Mouse (Mus musculus): ENCODE measurements around the gene Vmn1r21. TPM values are rescaled to one million over a fixed set of nuclear protein-coding genes. Genes with fewer than 3 reads are reported as not detected.
A peak's percentile ranks its signal among the peaks of the same experiment; 100 is the strongest.
"Not testable (repeated sequence)": the region's sequence is repeated elsewhere in the genome, so short reads cannot be mapped to it uniquely, and the experiment has no call there.

Vmn1r21 gene
- not detected for total RNA-seq (2021)
- long read RNA-seq, experiment 1: 0 reads
- long read RNA-seq, experiment 2: 0 reads

DNA sequence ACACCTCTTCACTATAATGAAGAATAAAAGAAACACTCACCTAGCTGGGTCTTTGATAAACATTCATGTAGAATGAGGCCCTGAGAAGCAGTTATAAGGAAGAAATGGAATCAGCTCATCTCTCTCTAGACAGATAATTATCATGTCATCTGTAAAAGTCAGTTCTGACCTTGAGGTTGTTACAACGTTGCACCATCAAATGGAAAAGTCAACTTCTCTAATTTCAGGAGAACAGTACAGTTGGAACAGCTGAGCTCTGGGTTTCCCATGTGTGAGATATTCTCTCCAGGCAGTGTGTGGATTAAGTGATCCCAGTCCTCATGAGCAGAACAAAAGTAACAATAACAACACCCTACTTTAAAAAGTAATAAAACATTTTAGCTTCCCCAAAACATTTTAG, at the start of gene Vmn1r21:
Vmn1r21 (minus strand) TSS at position 58 of the 400 bp plus-strand sequence.
- DNase-seq (ENCODE audit: low spot score in 2 of 2): no peak

DNA sequence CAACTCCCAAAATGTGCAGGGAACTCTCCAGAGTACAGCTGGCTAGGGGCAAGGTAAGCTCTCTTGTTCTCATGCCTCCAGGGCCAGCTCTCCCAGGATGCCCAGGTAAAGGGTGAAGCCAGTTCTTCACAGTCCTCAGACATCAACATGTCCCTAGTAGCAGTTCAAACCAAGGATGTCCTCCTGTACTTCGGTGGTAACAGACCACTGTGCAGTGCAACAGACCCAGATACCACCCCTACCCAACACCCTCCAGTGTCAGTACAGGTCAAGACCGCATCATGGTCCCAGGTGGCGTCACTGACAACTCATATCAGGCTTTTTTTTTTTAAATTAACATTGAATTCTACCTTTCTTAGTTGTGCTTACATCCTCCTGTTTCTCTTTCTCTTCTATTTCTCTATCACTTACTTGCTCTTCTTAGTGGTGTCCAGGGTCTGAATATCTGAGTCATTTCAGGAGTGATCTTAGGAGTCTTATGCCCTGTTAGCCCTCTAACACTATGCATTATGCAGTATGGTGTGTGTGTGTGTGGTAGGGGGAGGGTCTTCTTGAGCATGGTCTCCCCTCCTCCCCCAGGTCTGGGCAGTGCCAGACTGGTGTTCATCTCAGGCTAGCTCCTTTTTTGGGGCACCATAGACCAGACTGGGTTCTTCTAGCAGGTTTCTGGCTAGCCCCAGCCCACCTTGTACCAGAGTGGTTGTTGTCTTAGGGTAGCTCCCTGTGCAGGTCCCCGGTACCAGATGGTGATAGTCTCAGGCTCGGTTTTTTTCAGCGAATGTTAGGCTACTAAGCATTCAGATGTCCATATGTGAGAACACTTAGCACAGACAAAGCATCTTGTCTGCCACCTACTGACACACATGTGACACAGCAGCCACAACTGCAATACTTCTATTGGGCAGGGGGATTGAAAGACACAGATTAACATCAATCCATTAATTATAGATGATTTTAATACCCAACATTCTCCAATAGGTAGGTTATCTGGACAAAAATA, 9.2 kb upstream of the Vmn1r21 start:
- DNase-seq (ENCODE audit: low spot score in 2 of 2): peak; percentile 9 to 44

DNA sequence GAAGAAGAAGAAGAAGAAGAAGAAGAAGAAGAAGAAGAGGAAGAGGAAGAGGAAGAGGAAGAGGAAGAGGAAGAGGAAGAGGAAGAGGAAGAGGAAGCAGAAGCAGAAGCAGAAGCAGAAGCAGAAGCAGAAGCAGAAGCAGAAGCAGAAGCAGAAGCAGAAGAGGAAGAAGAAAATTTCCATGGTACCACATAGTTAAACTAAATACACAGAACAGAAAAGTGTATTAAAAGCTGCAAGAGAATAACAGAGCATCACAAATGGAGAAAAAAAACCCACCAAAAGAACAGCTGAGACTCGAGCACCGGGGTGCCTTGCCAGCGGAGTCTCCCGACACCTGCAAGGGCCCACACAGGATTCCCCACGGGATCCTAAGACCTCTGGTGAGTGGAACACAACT, 1.0 kb upstream of the Vmn1r21 start:
- not testable (repeated sequence) for DNase-seq (ENCODE audit: low spot score in 2 of 2)

DNA sequence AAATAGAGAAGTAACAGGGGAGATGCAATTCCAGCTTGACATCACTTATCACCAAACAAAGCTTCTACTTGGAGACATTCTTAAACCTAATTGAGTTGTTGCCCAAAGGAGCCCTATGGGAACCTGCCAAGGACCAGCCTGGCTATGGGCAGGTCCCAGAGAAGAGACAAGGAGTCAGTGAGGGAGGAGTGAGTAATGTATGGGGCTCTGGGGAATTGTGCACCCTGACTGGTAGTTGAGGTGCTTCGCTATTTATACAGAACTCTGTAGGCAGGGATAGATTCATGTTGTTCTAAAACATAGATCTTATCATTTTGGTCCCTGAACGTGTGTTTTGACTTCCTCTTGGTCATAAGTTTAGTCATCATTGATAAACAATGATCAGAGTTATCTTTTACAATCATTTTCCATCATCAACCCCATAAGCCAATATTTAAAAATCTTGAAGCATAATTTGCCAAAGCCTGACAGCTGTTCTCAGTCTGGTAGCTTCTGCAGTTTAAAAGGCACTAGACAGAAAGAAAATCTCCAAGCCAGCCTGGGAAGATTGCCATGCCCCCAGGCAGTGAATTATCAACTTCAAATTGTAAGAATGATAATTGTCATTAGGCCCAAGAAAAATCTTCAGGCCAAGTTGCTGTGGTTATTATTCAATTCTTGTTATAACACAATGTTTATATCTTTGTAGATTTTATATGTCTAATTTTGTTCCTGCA, 10.3 kb downstream of the Vmn1r21 start:
- peak in 1 of 2 experiments; percentile 31 for DNase-seq (ENCODE audit: low spot score in 2 of 2)

DNA sequence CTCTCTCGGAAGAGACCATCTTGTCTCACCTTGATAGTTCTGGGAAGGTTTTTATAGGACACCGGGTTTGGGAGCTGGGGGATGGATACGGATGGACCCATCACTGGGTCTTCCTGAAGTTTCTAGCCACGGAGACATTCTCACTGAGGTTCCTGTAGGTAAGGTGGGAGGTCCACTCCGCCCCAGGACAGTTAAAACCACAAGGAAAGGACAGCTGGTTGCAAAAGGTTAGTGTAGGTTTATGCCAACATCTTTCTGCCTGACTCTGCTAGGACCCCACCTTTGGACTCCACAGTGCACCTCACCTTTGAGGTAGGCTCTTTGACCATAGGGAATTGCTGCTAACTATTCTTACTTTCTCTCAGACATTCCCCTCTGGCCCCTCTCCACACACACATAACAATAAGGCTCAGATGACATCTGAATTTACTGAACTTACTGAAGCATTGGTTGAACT, 24.9 kb downstream of the Vmn1r21 start:
- no peak for DNase-seq (ENCODE audit: low spot score in 2 of 2)

DNA sequence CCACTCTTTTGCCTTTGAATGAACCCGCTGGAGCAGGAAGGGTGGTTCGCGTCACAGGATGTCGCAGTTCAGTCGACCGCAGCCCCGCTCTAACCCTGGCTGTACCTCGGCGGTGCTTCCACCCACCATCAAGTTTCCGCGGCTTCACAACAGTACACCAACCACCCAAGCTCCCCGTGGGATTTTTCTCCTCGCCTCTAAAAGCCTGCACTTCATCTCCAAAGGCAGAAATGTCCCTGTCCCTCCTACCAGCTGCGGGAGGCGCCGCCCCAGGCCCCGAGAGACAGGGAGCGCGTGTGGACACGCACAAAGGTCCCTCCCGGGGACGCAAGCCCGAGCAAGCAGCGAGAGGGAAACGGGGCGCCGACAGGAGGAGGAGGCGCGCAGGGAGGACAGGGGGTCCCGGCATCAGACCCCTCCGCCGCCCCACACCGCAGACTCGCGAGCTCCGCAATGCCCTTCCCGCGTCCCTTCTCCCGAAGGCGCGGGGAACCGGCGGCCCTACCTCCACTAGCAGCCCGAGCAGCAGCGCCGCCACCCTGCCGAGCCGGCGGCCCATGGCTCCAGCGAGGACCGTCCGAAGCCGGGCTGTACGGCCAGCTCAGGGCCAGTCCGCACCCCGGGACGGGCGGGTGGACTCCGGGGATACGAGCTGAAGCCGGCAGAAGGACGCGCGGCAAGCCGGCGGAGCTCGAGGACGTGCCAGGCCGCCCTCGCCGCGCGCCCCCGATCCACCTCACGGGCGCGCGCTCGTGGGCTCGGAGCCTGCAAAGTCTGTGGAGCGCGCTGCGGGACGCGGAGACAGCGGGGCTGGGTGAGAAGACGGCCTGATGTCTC, 25.5 kb downstream of the Vmn1r21 start, which contains the start of gene Vopp1:
Vopp1 (minus strand) TSS at position 738 of the 837 bp plus-strand sequence.
- DNase-seq (ENCODE audit: low spot score in 2 of 2): peak; percentile 58 to 81

DNA sequence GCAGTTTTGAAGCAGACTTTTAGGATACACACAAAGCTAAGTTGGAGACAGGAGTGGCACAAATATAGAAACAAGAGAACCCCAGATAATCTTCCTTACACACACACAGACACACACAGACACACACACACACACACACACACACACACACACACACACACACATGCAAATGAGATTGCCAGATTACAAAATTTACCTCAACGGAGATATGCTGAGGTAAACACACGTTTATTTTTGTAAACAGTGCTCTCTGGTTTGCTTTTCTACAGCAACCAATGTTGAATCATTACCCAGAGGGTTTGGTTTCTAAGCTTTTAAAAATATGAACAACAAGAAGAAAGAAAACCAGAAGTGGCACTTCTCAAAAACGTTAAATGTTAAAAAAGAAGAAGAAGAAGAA, 26.7 kb downstream of the Vmn1r21 start:
- DNase-seq (ENCODE audit: low spot score in 2 of 2): no peak

DNA sequence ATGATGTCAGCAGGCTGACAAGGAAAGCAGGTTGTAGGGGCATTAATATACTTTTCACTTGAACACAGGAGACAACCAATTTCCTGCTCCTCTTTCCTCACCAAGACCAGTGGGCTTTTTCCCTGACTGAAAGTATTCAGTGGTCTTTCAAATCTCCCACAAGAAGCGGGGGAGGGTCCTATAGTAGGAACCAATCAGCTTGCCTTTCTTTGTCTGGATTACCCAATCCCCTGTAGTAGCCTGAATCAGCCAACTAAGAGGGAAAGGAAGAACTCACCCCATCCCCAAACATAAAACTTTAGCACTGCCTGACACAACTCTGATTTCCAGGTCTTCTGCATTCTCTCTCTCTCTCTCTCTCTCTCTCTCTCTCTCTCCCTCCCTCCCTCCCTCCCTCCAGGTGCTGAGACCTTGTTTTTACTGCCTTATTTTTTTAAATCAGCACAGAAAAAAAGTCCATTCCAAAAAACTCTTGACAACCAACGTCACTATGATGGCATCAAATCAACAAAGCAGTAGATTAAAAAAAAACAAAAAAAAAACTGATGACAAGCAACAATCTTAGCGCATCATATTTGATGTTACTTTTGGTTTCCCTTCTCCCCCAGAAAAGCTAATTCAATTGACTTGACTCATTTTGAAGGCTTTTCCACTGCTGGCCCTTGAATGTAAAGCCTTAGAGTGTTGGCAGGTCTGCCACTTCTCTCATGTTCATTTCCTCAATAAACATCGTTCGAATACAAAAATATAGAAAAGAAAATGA, 27.3 kb downstream of the Vmn1r21 start:
- DNase-seq (ENCODE audit: low spot score in 2 of 2): no peak

DNA sequence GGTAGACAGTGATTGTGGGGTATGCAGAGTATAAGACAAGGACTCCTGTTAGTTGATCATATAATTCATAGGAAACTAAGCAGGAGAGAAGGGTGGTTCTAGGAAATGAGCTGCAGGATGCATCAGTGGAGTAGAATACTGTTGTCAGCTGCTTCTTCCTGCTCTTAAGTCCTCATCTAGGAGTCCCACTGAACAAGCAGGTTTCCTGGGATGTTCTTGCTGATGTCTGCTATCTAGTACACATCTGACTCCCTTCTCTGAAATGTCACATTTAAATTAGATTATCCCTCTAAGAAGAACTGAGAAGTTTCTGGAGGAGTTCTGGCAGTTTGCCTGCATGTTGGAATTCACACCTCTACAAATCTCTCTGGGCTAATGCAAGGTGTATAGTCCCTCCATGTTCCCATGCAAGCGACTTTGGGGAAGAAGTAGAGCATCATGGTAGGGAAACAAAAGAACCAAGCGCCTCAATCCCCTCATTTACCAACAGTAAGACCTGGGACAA, 35.7 kb downstream of the Vmn1r21 start:
- no peak for DNase-seq (ENCODE audit: low spot score in 2 of 2)

DNA sequence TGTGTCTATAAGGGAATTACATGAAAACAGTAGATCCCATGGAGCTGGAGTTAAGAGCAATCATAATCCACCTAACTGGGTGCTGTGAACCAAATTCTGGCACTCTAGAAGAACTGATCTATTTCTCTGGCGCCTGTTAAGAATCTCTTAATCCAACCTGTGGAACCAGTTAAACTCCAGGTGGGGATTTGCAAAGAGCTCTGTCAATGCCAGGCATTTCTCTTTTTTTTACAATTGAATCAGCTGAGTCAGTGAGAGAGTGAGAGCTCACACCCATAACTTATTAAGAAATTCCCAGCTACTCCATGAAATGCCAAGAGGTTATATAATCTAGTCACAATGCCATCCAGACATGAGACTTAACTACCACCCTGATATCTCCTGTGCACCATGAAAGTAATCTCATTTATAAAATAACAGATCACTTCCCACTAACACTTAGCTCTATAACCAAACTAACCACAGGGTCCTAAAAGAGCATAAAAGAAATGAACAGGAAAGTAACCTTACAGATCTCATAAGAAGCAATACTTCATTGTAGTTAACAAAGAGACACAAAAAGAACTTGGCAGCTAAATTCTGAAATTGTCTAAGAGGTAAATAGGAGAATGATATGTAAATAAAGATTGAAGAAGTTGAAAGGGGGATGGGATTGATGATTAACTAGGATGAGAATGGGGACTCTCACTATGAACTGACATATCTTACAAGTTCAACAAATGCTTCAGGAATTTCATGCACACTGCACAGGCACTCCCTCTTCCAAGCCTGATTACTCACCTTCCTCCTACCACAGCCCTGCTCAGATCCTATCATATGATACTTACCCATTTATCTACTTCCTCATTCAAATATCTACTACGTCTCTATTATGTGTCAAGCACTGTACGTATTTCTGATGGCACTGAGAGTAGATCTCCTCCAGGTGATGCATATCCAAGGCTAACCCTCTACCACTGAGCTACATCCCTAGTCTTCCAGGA, 38.1 kb downstream of the Vmn1r21 start:
- DNase-seq (ENCODE audit: low spot score in 2 of 2): no peak

DNA sequence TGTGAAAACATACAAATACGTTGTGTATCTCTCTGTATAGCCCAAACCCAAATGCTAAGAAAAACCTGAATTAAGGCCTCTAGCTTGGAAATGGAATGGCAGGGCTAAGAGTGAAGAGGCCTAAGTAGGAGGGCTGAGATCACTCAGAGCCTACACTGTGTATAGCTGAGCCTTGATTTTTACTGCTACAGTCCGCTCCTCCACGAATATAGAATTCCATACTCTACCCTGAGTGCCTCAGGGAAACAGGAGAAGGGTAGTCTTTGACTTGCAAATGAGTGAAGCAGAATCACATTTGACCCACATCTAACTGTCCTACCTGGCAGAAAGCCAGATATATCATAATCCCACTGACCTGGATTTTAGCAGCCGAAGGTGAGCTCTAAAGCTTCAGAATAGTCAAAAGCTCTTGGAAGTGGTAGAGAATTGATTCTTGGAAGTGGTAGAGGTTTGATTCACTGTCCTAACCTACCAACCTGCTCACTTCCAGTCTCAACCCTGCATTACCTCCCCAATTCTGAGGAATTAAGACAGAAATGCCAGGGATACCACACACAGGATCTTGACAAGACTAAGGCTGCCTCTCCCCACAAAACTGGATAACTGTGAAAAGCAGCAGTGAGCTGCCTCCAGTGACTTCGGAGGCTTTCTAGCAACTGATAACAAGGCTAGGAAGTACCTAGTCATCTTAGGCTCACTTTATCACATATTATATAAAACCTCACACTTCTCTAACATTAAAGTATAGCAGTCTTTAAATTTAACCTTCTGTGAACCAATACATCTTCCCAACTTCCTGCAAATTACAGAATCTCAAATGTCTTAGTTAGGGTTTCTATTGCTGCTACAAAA, 44.7 kb downstream of the Vmn1r21 start:
- no peak for DNase-seq (ENCODE audit: low spot score in 2 of 2)

DNA sequence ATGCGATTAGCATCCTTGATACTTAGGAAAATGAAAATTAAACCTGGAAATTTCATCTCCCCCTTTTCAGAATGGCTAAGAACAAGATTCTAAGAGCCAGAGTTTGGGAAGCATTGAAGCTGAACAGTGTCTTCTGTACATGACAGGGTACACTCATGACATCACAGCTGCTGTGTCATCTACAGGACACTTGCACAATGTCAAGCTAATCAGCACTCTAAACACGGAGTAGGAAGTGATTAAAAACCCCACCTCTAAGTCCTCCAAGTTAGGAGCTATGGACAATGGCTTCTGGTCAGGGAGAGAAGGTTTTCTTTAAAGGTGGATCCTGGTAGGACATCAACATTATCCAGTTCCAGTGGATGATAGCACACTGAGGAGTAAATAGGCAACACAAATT, 47.0 kb downstream of the Vmn1r21 start:
- no peak for DNase-seq (ENCODE audit: low spot score in 2 of 2)

DNA sequence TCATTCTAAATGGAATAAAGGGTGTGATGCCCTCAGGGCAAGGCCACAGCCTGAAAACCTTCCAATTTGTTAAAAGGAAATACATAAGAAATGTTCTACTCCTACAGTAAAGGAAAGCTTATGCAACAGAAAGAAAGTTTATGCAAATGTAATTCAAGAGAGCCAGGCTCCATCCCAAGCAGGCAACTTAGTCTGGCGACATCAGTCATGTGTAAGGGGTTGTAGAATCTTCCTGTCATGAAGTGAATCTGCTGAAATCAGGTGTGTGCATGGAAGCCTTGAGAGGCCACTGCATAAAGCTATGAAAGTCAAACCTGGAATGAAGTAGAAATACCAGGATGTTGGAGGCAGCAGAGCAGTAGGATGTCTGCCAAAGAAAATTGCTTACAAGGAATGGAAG, 51.2 kb downstream of the Vmn1r21 start:
- DNase-seq (ENCODE audit: low spot score in 2 of 2): no peak

DNA sequence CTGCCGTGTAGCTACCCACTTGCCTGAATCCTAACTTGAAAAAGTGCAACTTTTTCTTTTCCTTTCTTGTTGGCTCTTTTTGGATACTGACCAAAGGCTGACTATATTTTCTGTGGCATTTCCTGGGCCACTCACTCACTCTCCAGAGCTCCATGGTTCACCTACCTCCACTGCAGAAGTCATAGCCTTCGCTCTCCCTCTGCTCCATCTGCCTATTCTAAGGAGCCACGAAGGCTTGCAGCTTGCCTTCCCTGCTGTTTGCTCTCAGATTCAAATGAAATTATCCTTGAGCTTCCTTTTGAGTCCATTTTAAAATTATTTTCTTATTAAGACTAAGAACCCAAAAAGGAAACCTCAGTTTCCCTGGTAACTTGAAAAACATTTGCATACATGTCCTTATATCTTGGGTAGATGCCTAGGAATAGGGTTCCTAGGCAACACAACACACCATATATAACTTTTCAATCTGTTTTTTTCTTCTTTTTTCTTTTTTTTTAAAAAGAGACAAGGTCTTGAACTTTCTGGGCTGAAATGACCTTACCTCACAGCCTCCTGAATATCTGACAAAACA, 53.2 kb downstream of the Vmn1r21 start:
- no peak for DNase-seq (ENCODE audit: low spot score in 2 of 2)

DNA sequence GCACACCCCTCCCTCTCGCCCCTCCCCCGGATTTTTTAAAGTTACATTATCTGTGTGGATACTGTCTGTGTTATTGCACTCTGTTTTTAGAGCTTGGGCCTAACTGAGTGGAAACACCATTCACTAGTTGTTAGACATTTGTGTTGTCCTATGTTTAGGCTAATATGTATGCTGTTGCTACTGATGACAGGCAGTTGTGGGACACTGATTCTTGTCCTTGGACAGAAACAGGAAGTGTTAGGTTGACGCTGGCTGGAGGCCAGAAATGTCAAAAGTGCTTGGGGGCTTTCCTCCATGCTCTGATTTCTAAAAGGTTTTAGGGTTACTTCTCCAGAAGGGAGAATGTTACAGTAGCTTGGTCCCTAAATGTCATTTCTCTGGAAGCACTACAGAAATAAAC, 54.3 kb downstream of the Vmn1r21 start:
- DNase-seq (ENCODE audit: low spot score in 2 of 2): no peak
